Mouse (Mus musculus) lung, embryonic 14.5 days (tissue): ENCODE results near the gene Spag17. TPM values are rescaled to one million over a fixed set of nuclear protein-coding genes. Genes with fewer than 3 reads are reported as not detected.

Experiments used
- ATAC-seq: fragments of 200-750 bp; cut with Nextera tagmentation; 2 replicates; pipeline ENCODE4 v1.8.0; 2017; ENCODE audit warnings: mild to moderate bottlenecking, moderate TSS enrichment, moderate library complexity; ENCODE audit not compliant: insufficient read depth
- DNase-seq: peaks from one replicate; pipeline ENCODE4 v3.0.0-alpha.2; 2015
- H3K27ac ChIP-seq: fragments of 300-500 bp; sonication (generic); 2 replicates; pipeline ENCODE4 v1.5.1; 2014; ENCODE audit warnings: low read depth, mild to moderate bottlenecking, moderate library complexity
- H3K27me3 ChIP-seq: fragments of 300-500 bp; sonication (generic); 2 replicates; pipeline ENCODE4 v1.6.1; 2014; ENCODE audit warnings: low read length, control low read depth; ENCODE audit not compliant: insufficient read depth
- H3K36me3 ChIP-seq: fragments of 300-500 bp; sonication (generic); 2 replicates; pipeline ENCODE4 v1.6.1; 2014; ENCODE audit warnings: control low read depth; ENCODE audit not compliant: insufficient read depth
- H3K4me1 ChIP-seq: fragments of 300-500 bp; sonication (generic); 2 replicates; pipeline ENCODE4 v1.6.1; 2014; ENCODE audit warnings: antibody characterized with exemption, control low read depth; ENCODE audit not compliant: insufficient read depth
- H3K4me2 ChIP-seq: fragments of 300-500 bp; sonication (generic); 2 replicates; pipeline ENCODE4 v1.6.1; 2014; ENCODE audit warnings: mild to moderate bottlenecking
- H3K4me3 ChIP-seq: fragments of 300-500 bp; sonication (generic); 2 replicates; pipeline ENCODE4 v1.5.1; 2014; ENCODE audit warnings: low read depth, low read length
- H3K9ac ChIP-seq: fragments of 300-500 bp; sonication (generic); 2 replicates; pipeline ENCODE4 v1.6.1; 2014
- H3K9me3 ChIP-seq: fragments of 300-500 bp; sonication (generic); 2 replicates; pipeline ENCODE4 v1.6.1; 2016; ENCODE audit warnings: low read depth, low read length, control low read depth
- CTCF ChIP-seq: IDR thresholded peaks from 2 replicates; pipeline ENCODE4 v1.5.1; 2016; ENCODE audit warnings: antibody characterized with exemption, low read depth
- WGBS: fragments of 180-500 bp; shearing (Covaris S2); extraction: QIAGEN DNeasy Blood & Tissue Kit; methylation state at CpG from one replicate; pipeline ENCODE4 v1.1.7; 2014; 5-methylcytosine and 5-hydroxymethylcytosine counted together
- polyA plus RNA-seq: library from polyadenylated mRNA; unstranded; fragments of >200 nt; fragmentation: Nextera tagmentation; extraction: Ambion mirVana; gene quantifications from 2 replicates; pipeline ENCODE4 v1.2.1, GENCODE M21; 2014

Gene Spag17
- polyA plus RNA-seq, 1 experiment from 2014 or later = 1.9 TPM

DNA sequence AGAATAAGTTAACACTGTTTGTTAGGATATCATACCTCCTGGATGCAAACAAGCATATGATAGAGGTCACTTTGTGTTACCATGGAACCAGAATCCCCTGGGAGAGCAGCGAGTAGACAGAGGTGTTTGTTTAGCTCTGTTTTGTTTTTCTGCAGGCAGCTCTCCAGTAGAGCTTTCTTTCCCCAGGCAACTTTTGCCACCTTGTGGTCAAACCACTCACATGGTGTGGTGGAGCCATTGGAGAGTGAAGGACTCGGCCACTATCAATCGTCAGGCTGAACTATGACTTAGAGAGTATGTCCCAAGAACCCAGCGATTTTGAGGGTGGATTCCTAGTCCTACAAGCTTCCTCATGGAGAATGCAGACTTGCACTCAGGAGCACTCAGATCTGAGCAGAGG, 146.1 kb downstream of the Spag17 start:
- Histone ChIP-seq H3K4me3 (no peak overlapping the region), H3K9ac (no peak overlapping the region), H3K27me3 (no peaks in the 10 kb centered on the region), H3K27ac (no peak overlapping the region), H3K9me3 (no peaks in the 10 kb centered on the region), H3K36me3 (no peaks in the 10 kb centered on the region), H3K4me2 (no peak overlapping the region), H3K4me1 (no peaks in the 10 kb centered on the region)
- peak; percentile 43; the same call in 1 of the 2 replicates for TF ChIP-seq CTCF
- DNase-seq (peak; percentile 39), ATAC-seq (no peak)
- 40% methylated on average over 4 of the region's 4 CpGs for WGBS

DNA sequence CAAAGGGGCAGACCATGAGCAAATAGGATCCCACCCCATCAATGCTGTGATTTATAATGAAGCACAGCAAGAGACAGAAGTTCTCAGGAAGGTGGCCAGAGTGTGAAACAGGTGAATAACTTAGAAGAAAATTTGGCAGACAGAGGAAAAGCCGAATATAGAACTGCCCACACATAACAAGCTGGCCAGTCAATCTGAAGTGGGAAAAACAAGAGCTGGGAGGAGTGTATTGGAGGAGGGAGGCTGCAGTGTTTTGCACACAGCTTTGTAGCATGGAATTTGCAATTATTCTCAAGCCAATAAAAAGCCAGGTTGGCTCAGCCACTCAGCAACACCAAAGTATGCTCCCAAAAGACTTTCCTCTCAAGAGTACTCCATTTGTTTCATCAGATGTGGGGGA, 147.8 kb downstream of the Spag17 start:
- TF ChIP-seq CTCF = no peak
- Histone ChIP-seq H3K9ac (no peak overlapping the region), H3K9me3 (no peaks in the 10 kb centered on the region), H3K36me3 (no peaks in the 10 kb centered on the region), H3K4me3 (no peak overlapping the region), H3K4me1 (no peaks in the 10 kb centered on the region), H3K27me3 (no peaks in the 10 kb centered on the region), H3K4me2 (no peak overlapping the region), H3K27ac (no peak overlapping the region)
- DNase-seq (no peak), ATAC-seq (no peak)
- 46% methylated on average over 1 of the region's 1 CpGs for WGBS

DNA sequence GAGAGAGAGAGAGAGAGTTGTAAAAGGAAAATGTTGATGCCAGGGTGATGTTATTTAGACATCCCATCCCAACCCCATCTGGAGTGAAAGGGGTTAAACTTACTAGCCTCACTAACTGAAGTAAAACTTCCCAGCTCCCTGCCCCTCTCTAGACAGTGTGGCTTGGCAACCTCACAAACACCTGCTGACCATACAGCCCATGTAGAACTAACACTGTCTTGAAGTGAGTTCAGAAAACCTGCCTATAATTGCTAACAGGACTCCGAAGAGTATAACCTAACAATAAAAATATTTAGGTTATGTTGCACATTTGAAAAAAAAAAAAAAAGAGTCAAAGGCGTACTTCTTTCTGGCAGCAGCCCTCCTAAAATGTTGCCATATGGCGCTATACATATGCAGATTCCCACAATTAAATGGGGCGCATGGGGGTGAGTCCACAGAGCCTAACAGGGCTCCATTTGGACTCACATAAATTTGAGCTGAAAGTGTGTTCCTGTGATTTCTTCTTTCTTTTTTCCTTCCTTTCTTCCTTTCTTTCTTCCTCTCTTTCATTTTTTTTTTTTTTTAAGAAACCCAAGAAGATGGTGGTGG, 149.3 kb downstream of the Spag17 start:
- no peaks in the 10 kb centered on the region for H3K4me1 ChIP-seq
- 63% methylated on average over 4 of the region's 4 CpGs for WGBS
- H3K27ac ChIP-seq = no peak overlapping the region
- no peak overlapping the region for H3K9ac ChIP-seq
- no peaks in the 10 kb centered on the region for H3K27me3 ChIP-seq
- H3K4me3 ChIP-seq = no peak overlapping the region
- H3K4me2 ChIP-seq = no peak overlapping the region
- DNase-seq (no peak), ATAC-seq (no peak)
- no peaks in the 10 kb centered on the region for H3K9me3 ChIP-seq
- H3K36me3 ChIP-seq = no peaks in the 10 kb centered on the region
- TF ChIP-seq CTCF = no peak

DNA sequence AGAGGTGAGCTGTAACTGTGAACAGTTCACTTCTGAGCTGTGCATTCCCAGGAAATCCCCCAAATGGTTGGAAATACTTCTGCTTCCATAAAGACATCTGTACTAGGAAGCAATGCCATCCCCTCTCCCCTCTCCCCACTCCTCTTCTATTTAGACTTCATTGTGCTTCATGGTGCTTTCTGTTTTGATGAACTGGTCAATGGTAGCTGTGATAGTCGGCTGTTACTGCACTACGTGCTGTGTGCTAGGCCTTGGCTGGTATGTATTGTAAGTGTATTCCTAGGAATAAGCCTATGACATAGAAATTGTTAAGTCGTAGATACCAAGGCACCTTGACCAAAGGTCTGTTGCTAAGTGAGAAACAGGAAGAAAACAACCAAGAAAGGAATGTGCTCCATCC, 149.9 kb downstream of the Spag17 start:
- ATAC-seq (no peak), DNase-seq (no peak)
- Histone ChIP-seq H3K4me2 (no peak overlapping the region), H3K36me3 (no peaks in the 10 kb centered on the region), H3K4me3 (no peak overlapping the region), H3K27me3 (no peaks in the 10 kb centered on the region), H3K9ac (no peak overlapping the region), H3K4me1 (no peaks in the 10 kb centered on the region), H3K9me3 (no peaks in the 10 kb centered on the region), H3K27ac (no peak overlapping the region)
- no peak for TF ChIP-seq CTCF
- 68% methylated on average over 3 of the region's 3 CpGs for WGBS

DNA sequence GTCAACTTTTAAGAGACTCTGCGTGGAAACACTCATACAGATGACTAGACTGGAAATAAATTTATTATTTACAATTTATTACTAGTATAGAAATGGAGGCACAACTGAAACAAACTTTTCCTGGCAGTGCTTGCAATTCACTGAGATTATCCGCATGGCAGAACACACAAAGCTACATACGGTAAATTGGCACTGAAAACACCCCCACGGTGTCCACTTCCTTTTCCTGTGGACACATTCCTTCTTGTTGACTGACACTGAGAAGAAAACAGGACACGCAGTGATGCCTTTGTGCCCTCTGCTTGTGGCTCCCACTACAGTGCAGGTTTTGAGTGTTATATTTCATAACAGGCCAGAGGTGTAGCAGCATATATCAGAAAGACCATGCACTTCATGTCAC, 151.6 kb downstream of the Spag17 start:
- no peak for DNase-seq
- 74% methylated on average over 5 of the region's 5 CpGs for WGBS
- H3K27me3 ChIP-seq = no peaks in the 10 kb centered on the region

DNA sequence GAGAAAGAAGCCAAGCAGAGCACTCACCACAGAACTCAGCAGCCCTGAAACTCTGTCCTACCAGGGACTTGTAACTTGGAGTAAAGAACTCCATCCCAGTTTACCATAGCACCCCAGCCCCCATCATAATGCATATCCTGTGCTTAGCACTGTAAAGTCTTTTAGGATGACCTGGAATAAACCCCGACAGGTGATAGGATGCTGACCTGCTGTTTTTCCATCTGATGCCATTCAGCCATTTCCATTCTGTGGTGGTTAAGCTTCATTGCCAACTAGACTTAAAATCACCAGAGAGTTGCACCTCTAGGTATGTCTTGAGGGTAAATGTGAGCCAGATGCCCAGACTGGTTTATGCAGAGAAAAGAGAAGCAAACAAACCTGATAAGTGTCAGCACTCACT, 189.2 kb downstream of the Spag17 start:
- Histone ChIP-seq H3K9me3 (no peaks in the 10 kb centered on the region), H3K4me3 (no peak overlapping the region), H3K4me2 (no peak overlapping the region), H3K9ac (no peak overlapping the region), H3K4me1 (no peaks in the 10 kb centered on the region), H3K36me3 (no peaks in the 10 kb centered on the region), H3K27me3 (no peaks in the 10 kb centered on the region), H3K27ac (no peak overlapping the region)
- ATAC-seq (no peak), DNase-seq (no peak)
- TF ChIP-seq CTCF = no peak
- 82% methylated on average over 1 of the region's 1 CpGs for WGBS

More for the DNA sequence above, 151.6 kb downstream of the Spag17 start:
- H3K9me3 ChIP-seq = no peaks in the 10 kb centered on the region
- H3K4me3 ChIP-seq = no peak overlapping the region
- no peak for TF ChIP-seq CTCF
- H3K9ac ChIP-seq = no peak overlapping the region
- no peak overlapping the region for H3K27ac ChIP-seq
- H3K4me2 ChIP-seq = no peak overlapping the region
- no peaks in the 10 kb centered on the region for H3K36me3 ChIP-seq
- no peaks in the 10 kb centered on the region for H3K4me1 ChIP-seq
- ATAC-seq = no peak

DNA sequence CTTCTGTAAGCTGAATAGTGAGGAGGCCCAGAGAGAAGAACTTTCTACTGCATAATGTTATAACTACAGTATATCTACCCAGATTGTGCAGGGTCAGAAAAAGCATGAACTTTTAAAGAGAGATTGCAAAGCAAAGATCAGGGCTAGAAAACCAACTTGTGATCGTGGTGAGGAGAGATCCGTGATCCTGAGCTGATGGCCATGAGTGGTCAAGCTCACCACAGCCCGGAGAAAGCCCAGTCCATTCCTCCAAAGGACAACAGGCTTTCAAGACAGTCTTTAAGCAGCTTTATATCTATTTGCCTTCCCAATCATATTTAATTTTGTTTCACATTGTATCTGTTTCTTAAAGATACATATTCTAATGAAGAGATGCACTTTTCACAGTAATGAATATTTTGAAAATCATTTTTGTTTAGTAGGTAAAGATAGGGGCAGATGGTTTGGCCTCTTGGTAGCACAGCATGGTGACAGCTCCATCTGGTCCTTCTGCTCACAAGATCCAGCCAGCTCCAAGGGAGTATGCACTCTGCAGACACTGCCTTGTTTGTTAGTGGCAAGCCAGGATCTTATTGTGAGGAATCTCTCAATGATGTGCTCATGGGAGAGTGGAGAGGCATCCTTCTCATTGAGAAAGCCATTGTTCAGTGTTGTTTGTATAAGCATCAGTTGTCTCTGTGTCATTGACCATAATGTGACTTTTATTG, 217.3 kb downstream of the Spag17 start:
- ATAC-seq = no peak
- 86% methylated on average over 3 of the region's 3 CpGs for WGBS
- no peaks in the 10 kb centered on the region for H3K27me3 ChIP-seq
- no peak overlapping the region for H3K9ac ChIP-seq
- TF ChIP-seq CTCF = no peak
- no peak for DNase-seq
- H3K4me2 ChIP-seq = no peak overlapping the region
- H3K36me3 ChIP-seq = no peaks in the 10 kb centered on the region
- H3K27ac ChIP-seq = no peak overlapping the region
- no peak overlapping the region for H3K4me3 ChIP-seq
- H3K4me1 ChIP-seq = no peaks in the 10 kb centered on the region
- no peaks in the 10 kb centered on the region for H3K9me3 ChIP-seq
